Mouse (Mus musculus) right cerebral cortex, adult 2 months (tissue): Measurements from ENCODE around the gene Myh9.

Source experiments
- DNase-seq, 2 experiments: peaks; one replicate each; pipeline ENCODE4 v3.0.0; 2021 to 2022; ENCODE audit warnings: low spot score in 2 of 2

The Myh9 gene

DNA sequence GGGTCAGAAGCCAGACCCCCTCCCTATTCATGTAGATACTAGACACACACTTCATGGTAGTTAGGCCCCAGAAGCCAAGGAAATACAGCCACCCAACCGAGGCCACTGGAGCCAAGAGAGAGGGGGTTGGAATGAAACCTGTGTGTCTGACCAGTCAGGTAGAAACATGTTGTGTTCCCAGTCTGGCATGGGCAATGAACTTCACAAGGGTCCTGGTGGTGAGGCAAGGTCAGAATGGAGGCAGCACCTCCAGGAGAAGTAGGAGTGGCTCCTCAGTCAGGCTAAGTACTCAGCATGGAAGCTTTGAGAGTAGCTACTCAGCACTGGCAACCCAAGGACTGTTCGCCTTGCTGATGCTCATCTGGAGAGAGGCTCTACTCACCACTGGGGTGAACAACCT, 12.4 kb downstream of the Myh9 start:
- no peak for DNase-seq

DNA sequence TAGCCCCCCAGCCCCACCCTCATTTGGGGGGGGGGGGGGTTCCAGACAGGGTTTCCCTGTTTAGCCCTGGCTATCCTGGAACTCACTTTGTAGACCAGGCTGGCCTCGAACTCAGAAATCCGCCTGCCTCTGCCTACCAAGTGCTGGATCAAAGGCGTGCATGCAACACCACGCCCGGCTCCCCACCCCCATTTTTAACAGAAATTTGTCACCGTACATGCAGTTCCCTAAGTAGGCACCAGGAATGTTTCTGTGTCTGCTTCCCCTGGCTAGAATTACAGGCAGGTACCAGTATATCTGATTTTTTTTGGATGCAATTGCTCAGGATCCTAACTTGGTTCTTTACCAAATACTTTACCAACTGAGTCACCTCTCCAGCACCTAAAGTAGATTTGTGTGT, 13.1 kb downstream of the Myh9 start:
- DNase-seq = no peak

DNA sequence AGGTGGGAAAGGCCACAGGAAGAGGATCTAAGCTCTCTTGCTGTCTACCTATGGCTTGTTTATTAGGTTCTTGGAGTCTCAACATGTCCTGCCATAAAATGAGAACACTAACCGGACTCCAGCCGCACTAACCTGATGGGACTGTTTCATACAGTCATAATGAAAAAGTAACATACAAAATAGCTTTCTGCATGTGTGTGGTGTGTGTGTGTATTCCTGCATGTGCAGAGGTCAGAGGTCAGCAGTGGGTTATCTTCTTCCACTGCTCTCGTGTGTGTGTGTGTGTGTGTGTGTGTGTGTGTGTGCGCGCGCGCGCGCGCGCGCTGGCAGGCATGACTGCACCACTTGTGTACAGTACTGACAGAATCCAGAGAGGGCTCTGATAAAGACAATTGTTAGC, 13.7 kb downstream of the Myh9 start:
- DNase-seq = no peak

DNA sequence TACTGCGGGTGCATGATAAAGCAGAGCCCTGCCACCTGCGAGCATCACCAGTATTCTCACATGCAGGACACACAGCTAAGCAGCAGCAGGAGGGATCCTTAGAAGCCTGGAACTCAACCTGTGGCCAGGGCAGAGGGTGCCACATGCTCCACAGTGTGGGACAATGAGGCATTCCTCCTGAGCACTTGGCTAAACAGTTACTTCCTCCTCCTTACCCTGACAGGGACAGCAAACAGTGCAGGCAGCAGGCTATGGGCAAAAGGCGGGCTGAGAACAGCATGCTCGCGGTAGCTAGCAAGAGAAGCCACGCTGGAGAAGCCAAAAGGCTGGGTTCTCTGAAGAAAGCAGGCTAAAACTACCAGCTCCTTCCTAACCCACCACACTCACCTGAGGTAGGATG, 14.2 kb downstream of the Myh9 start:
- no peak for DNase-seq

DNA sequence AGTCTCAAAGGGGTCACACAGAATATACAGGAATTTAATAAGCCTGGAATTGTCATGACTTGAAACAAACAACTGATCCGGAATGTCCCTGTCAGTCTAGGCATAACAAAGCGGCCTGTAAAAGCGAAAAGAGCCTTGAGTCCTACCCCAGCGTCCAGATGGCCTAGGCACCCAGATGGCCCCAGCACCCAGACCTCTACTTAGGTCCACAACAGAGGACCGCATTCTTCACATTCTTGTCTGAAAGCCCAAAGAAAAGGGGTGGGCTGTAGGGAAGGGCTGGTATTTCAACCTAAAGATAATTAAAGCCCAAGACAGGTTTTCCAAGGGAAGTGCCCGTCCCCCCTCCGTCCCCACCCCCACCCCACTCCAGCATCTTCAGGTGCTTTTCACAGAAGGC, 14.6 kb downstream of the Myh9 start:
- no peak for DNase-seq

DNA sequence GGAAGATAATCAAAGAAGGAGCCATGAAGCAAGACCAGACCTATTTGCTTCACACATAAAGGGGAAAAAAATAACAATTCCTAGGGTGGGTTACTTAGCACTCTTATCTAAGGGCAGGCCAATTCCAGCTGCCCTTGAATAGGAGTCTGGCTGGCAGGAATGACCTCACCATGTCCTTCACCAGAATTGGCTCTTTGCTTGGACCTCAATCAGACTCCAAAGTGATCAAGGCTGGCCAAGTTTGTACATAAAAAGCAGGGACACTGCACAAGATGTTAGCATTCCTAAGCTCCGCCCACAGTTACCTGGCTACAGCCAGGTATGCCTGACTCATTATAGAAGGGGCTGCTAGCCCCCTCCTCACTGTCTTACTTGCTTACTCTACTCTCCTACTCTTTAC, 16.6 kb downstream of the Myh9 start:
- DNase-seq = no peak

DNA sequence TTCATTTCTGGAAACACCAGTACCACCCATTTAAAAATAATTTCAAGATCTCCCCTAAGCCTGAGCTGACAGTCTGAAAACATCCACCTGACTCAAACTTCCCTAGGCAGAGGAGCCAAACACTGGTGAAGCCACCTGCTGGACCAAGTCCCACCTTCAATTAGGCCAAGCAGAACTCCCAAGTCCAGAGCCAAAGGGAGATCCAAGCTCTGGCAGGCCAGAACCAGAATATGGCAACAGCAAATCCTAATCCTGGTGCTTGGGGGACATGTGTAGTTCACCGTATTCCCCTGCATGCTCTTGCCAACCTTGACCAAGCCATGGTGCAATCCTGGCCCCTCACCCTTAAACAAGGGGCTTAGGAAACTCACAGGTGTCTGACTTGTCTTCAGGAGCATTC, 17.7 kb downstream of the Myh9 start:
- DNase-seq = no peak

DNA sequence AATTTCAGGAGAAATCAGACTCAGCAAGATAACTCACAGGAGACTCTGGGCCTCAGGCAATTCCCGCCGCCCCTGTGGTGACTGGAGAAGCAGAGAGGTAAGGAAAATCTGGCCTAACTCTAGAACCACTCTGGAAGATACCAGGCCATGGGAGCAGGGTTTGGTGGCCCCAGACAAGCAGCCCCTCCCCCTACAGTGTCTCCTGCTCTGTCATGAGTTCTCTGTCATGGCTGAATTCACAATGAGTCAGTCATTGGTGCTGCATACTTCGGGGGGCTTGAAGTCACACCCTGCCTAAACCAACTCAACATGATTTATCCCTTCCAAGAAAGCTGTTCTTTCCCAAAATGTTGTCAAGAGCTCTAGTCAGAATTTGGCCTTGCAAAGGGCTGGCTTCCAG, 18.3 kb downstream of the Myh9 start:
- DNase-seq = no peak

DNA sequence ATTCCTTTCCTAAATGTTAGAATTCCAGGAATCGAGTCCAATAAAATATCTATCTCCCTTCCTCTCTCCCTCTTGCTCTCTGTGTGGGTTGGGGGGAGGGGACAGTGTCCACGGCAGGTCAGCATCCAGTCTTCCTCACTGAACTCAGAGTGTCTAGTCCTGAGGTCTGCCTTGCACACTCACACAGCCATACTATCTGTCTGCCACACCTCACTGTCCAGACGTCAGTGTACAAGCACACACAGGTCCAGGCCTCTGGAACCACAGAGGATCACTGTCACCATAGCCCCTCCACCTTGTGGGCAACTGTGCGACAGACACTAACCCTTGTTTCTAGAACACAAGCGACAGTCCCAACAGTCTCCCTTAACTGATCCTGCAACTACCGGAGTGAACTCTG, 18.8 kb downstream of the Myh9 start:
- DNase-seq = no peak

DNA sequence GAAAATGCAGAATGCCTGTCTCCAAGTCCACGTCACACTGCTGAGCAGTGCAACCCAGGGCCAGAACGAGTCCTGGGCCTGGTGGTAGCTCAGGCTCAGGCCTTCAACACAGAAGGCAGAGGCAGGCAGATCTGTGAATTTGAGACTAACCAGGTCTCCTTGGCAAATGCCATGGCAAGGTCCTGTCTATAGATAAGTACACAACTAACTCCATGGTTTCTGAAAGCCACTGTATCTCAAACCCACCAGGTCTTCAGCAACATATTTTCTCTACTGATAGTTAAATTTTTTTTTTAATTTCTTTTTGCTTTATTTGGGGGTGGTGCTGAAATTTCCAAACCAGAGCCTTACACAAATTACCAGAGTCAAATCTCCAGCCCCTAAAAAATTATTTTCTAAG, 19.3 kb downstream of the Myh9 start:
- DNase-seq = no peak

DNA sequence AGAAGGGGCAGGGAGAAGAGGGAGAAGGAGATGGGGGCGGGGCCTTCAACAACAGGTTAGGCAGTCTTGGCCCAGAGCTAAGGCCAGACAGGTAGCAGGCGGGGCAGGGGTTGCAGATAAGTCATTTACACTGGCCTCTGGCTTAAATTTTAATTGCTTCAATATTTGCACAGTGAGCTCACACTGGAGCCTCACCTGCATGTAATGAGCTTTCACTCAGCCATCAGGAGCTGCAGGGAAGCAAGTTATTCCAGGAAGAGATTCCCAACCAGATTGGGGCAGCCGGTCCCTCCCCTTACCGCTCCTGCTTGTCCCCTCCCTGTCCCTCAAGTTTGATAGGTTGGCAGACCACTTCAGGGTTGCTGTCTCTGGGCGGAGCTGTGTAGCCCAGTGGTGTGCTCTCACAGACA, 19.9 kb downstream of the Myh9 start:
- DNase-seq = no peak

DNA sequence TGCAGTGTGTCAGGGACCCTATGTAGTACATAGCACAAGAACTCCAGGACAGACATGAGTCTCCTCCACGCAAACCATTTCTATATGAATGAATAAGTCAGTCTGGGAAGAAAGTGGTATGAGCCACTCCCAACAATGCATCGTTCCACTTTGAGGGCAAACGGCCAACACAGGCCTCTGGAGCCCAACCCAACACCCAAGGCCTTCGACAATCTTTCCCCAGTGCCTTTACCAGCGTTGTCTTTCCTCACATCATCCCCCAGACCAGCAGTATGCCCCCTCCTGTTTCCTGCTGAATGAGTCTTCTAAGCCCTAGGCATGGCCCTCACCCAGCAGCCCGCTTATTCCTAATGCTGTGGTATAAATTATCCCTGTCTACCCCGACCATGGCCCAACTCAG, 20.6 kb downstream of the Myh9 start:
- no peak for DNase-seq

DNA sequence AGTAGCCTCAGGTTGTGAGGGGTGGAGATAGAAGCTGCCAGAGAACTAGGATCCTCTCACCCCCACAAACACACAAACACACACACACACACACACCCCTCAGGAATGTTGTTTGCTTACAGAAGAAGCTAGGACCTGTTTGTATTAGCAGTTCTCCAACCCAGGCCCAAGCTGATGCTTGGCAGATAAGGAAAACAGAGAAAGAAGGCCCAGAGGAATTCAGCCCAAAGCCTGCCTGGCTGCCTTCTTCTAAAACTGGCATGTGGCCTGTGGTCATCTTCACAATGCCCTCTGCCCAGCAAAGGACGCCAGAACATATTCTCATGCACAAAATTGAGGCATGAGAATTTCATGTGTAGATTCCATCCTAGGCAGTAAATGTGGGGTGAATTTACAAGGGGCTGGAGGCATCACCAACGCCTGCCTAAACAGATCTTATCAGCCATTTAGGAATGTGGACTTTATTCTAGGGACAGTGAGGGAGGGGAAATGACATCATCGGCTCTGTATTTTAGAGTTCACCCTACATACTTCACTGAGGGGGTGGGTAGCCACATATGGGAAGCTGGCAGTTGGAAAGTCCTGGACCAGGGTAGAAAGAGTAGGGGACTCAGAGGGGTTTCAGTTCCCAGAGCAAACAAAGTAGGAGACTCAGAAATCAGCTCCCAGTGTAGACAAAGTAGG, 21.4 kb downstream of the Myh9 start:
- no peak for DNase-seq

DNA sequence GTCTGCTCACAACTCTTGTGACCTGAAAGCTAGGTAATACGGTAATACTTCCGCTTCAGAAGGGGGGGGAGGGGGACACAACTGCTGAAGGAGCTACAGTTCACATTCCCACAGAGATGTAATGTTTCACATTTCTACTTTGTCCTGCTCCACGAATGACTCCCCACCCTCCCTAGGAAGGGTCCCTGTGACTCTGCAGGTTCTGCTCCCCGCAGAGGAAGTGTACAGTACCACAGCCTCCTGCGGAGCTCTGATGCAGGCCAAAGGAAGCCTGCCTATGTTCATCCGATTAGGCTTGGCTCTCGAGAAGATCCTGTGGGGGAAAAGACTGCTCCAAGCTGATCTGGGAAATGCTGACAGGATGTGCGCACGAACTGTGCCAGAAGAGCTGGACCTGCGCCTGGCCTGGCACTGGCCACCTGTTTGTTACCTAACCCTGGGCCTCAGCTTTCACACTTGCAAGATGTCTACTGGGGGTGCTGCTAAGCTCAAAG, 22.0 kb downstream of the Myh9 start:
- DNase-seq = no peak

DNA sequence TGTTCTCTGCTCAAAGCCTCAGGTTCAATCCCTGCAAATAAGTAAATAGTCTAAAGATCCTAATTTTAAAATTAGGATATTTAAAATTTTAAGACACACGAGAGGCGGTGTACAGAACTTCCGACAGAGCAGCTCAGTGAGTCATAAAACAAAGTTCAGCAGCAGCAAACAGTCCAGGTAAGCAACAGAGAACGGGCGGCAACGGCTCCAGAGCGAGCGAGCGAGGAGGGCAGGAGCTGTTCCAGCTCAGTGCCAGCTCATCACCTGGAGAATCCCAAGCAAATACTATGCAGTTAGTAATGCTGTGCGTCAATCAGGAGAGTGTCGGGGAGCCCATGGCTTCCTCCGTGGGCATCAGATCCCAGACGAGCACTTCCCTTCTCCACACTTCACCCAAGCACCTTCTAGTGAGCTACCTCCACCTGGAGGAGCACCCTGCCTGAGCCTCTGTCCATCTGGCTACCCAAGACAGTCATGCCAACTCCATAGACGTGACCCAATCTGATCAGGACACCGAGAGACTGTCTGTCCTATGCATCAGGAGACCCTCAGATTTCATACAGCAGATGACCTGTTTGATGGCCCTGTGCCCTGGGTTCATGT, 23.3 kb downstream of the Myh9 start:
- no peak for DNase-seq

DNA sequence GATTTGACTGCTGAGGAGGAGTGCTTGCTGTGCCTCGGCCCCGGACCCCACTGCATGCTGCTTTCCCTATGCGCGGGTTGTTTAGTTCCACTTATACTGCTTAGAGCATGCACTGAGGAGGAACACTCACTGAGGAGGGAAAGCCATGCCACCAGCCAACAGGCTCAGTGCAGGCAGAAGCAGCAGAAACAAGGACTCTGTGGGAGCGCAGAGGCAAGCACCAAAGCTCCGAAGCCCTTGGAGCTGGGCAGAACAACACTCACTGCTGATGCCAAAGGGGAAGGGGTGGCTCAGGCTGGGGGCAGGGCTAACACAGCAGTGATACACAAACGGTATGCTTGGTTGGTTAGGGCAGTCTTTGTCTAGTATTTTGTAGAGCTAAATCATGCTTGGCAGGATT, 24.6 kb downstream of the Myh9 start:
- no peak for DNase-seq

DNA sequence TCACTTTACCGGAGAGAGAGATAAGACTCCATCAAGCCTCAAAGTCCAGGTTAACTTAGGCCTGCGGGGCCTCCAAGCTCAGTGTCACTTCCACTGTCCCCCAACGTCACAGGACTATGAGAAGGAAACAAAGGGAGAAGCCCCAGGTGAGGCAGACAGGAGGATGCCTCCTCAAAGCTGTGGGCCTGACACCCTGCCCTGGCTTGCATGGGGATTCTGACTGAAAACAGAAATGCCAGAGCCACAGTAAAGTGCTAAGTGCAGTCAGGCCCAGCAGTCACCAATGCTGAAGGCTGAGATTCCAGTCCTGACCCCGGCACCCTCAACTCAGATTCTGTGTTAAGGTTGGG, 25.4 kb downstream of the Myh9 start:
- DNase-seq = no peak

DNA sequence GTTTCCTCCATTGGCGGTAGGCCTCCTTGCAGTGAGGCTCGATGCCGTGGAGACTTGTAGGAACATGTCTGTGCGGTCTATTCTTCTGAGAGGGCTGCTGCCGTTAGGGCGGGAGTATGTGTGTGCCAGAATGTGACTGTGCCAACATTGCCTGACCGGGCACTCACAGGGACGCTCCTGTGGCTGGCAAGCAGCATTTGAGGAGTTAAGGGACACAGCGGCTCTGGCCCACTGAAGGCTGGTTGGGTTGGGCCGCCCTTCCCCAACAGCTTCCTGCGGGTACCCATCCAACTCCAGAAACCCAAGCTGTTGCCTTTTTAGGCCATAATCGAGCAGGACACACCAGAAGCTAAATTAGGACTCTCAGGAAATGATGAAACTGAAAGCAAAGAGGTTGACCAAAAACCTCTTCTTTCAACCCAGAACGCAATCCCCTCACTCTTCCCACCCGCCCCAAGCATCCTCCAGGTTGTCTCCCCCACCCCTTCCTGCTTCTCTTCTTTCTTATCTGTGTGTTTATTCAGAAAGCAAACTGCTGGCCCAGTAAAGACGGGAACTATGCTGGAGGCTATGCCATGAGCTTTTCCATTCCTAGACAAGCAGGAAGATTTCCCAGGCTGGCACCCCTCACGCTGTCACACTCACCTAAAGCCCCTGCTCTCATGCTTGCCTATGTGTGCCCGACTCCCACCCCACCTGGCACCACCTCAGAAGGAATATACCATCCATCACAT, 25.9 kb downstream of the Myh9 start:
- DNase-seq = no peak

DNA sequence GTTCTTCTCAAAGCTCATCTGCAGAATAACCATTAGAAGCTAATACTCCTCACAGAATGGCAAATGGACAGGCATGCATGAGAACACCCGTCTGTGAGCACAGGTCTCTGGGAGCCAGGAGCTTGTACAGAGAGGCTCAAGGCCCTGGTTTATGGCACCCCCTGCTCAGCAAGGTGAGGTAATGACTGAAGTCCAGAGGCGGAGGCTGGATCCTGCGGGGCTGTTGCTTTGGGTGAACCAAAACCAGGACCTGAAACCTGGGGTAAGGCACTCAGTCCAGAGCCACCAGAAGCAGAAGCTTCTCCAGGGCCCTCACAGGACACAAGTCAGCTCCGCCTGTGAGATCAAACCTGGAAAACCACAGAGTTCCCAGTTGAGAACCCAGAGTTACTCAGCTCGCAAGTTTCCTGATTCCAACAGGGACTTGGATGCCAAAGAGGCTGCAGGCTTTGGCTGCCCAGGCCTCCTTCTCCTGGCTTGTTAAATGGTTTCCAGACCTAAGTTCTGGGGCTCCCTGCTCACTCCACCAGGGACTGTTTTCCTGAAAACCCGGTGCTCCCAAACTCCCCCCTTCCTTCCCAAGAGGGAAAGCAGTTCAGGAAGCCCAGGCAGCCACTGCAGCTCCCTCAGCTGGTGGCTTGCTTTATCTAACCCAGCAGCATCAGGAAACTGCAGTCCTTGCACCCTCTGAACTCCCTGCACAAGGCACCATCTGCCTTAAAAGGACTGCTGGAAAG, 28.2 kb downstream of the Myh9 start:
- no peak for DNase-seq

DNA sequence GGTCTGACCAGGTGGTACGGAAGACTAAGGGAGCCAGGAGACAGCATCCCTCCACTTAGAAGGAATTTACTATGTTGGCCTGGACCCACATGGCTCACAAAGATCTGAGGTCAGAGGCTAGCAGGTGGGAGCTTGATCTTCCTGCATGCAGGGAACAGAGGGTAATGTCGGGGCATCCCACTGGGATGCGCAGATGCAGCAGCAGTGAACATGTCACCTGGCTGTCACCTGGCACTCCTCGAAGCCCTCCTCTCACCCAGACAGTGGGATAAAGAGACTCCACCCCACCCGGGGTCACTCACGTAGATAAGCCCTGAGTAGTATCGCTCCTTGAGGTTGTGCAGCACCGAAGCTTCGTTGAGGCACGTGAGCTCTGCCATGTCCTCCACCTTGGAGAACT, 29.4 kb downstream of the Myh9 start:
- DNase-seq = no peak

DNA sequence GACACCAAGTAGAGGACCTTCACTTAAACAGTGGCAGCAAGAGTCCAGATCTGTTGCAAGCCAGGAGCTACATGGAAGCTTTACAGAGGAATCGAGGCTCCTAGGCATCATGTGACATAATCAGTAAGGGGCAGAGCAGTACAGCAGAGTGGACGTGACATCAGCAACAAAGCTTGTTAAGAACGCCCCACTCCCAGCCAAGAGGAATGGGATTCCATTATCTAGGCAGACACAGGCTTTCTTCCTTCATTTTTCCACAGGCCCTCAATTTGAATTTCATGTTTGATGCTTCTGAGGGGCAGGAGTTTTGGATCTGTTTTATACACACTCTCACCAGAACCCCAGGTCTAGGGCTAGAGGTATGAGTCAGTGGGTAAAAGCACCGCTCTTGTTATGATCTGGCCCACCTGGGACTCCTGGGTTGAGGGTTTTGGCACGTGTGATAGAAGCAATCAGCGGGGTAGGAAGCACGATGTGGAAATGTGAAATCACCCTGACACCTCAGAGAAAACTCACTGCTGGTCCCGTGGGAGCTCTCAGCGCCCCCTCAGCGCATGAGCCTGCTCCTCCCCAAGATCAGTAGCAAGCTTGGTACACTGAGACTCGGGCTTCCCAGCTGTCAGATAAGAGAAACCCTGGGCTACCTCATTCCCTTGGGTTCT, 30.7 kb downstream of the Myh9 start:
- no peak for DNase-seq
